ENCODE assay signal across 23 mouse cellular contexts in the genomic region with DNA sequence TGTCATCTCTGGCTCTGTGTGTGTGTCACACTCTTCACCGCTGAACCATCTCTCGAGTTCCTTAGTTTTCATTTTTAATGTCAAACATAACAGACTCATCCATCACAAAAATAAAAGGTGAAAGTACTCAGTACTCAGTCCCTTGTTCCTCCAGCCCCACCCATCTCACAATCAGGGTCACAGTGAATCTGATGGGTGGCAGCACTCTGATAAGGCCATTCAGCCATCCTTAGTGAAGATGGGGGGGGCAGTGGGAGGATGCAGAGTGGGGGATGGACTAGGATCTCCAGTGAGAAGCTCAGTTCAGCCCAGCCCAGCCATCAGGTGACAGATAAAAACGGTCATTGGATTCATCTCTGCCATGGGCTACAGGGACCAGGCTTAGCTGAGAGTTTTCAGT. TPM values are rescaled to one million over a fixed set of nuclear protein-coding genes. Genes with fewer than 3 reads are reported as not detected.
"Had no signal": no experiment of that assay in that cellular context is flagged by ENCODE, and none has a peak within 500 bp of the region (broad histone marks: within the 10 kb centered on the region; RNA-seq: fewer than 3 reads in every experiment).

Gene Tpsg1, plus strand, starts transcription at position 301 of the 400 bp plus-strand sequence.

- H3K36me3 ChIP-seq: kidney, embryonic 15.5 days; limb, embryonic 13.5 days; liver, embryonic 15.5 days; lung, embryonic 15.5 days; midbrain, embryonic 10.5 days; midbrain, embryonic 13.5 days; neural tube, embryonic 13.5 days had no signal

- H3K27ac ChIP-seq: kidney, embryonic 15.5 days; limb, embryonic 13.5 days; liver, embryonic 15.5 days; lung, embryonic 15.5 days; midbrain, embryonic 10.5 days; midbrain, embryonic 13.5 days; neural tube, embryonic 13.5 days had no signal

- DNase-seq: kidney, adult 11 months; kidney, adult 8-10 months; kidney, postnatal 10 days; kidney, postnatal 36 days; left cerebral cortex, postnatal 4 days; lung, adult 18-20 months; lung, postnatal 10 days; lung, postnatal 36 days; right cerebral cortex, postnatal 25 days; thymus, adult 18-20 months; thymus, postnatal 4 days had no signal

- H3K4me2 ChIP-seq: kidney, embryonic 15.5 days; limb, embryonic 13.5 days; liver, embryonic 11.5 days; liver, embryonic 15.5 days; lung, embryonic 15.5 days; midbrain, embryonic 13.5 days; neural tube, embryonic 13.5 days had no signal

- H3K4me3 ChIP-seq: kidney, embryonic 15.5 days; limb, embryonic 13.5 days; liver, embryonic 15.5 days; lung, embryonic 15.5 days; megakaryocyte, embryonic 14.5 days; midbrain, embryonic 10.5 days; midbrain, embryonic 13.5 days; myocyte; neural tube, embryonic 13.5 days had no signal

- H3K27me3 ChIP-seq: kidney, embryonic 15.5 days; limb, embryonic 13.5 days; liver, embryonic 15.5 days; lung, embryonic 15.5 days; midbrain, embryonic 13.5 days; neural tube, embryonic 13.5 days had no signal

- H3K4me1 ChIP-seq: limb, embryonic 13.5 days; megakaryocyte, embryonic 14.5 days; midbrain, embryonic 10.5 days; midbrain, embryonic 13.5 days; neural tube, embryonic 13.5 days had no signal

- ATAC-seq: midbrain, embryonic 13.5 days; midbrain, embryonic 16.5 days had no signal

- H3K9ac ChIP-seq: kidney, embryonic 15.5 days; limb, embryonic 13.5 days; liver, embryonic 15.5 days; lung, embryonic 15.5 days; midbrain, embryonic 13.5 days; neural tube, embryonic 13.5 days had no signal

- H3K9me3 ChIP-seq: kidney, embryonic 15.5 days; limb, embryonic 13.5 days; liver, embryonic 15.5 days; lung, embryonic 15.5 days; megakaryocyte, embryonic 14.5 days; midbrain, embryonic 10.5 days; midbrain, embryonic 13.5 days; neural tube, embryonic 13.5 days had no signal

RNA-seq across cellular contexts. Expression of gene Tpsg1, which starts in this region (rescaled TPM):
- polyA plus RNA-seq: midbrain, embryonic 10.5 days; midbrain, embryonic 13.5 days; myocyte; testis, adult 2 months had no signal
